Mouse (Mus musculus): ENCODE data around the gene Fpr2.
"Not testable (repeated sequence)": the region's sequence is repeated elsewhere in the genome, so short reads cannot be mapped to it uniquely, and the experiment has no call there.

Gene Fpr2

GRCm38 (mm10) chr17:17887774-17888248 lies at the start of gene Fpr2, which contains the start of gene Fpr3:
Fpr2 (plus strand) TSS chr17:17887824.
Fpr3 (plus strand) TSS chr17:17887852.
- DNase-seq (ENCODE audit: low spot score) = no peak

- peak; percentile 95 for DNase-seq (ENCODE audit: low spot score)
These were observed 49.5 kb upstream of the Fpr2 start for GRCm38 (mm10) chr17:17837919-17838701.

GRCm38 (mm10) chr17:17839276-17839675 lies 48.3 kb upstream of the Fpr2 start:
- no peak for DNase-seq (ENCODE audit: low spot score)

GRCm38 (mm10) chr17:17840796-17841195 lies 46.8 kb upstream of the Fpr2 start:
- no peak for DNase-seq (ENCODE audit: low spot score)

- DNase-seq (ENCODE audit: low spot score) = no peak
These were observed 43.9 kb upstream of the Fpr2 start for GRCm38 (mm10) chr17:17843534-17844261.

GRCm38 (mm10) chr17:17844606-17845005 lies 43.0 kb upstream of the Fpr2 start:
- DNase-seq (ENCODE audit: low spot score) = not testable (repeated sequence)

GRCm38 (mm10) chr17:17845187-17846027 lies 42.2 kb upstream of the Fpr2 start:
- no peak for DNase-seq (ENCODE audit: low spot score)

GRCm38 (mm10) chr17:17848988-17849387 lies 38.6 kb upstream of the Fpr2 start:
- DNase-seq (ENCODE audit: low spot score) = no peak

GRCm38 (mm10) chr17:17849906-17850712 lies 37.5 kb upstream of the Fpr2 start:
- DNase-seq (ENCODE audit: low spot score) = no peak

- no peak for DNase-seq (ENCODE audit: low spot score)
These were observed 32.4 kb upstream of the Fpr2 start, which contains the start of gene Has1 for GRCm38 (mm10) chr17:17855064-17855838. Has1 (minus strand) TSS chr17:17855205.

GRCm38 (mm10) chr17:17856612-17857011 lies 31.0 kb upstream of the Fpr2 start:
- no peak for DNase-seq (ENCODE audit: low spot score)

- DNase-seq (ENCODE audit: low spot score) = no peak
These were observed 30.2 kb upstream of the Fpr2 start for GRCm38 (mm10) chr17:17857446-17857845.

GRCm38 (mm10) chr17:17860110-17860509 lies 27.5 kb upstream of the Fpr2 start:
- DNase-seq (ENCODE audit: low spot score) = no peak

- no peak for DNase-seq (ENCODE audit: low spot score)
These were observed 25.3 kb upstream of the Fpr2 start for GRCm38 (mm10) chr17:17862360-17862759.

- DNase-seq (ENCODE audit: low spot score) = no peak
These were observed 22.5 kb upstream of the Fpr2 start for GRCm38 (mm10) chr17:17865168-17865567.

- DNase-seq (ENCODE audit: low spot score) = no peak
These were observed 20.7 kb upstream of the Fpr2 start for GRCm38 (mm10) chr17:17866801-17867469.

- no peak for DNase-seq (ENCODE audit: low spot score)
These were observed 16.6 kb upstream of the Fpr2 start for GRCm38 (mm10) chr17:17870892-17871550.

GRCm38 (mm10) chr17:17871697-17872096 lies 15.9 kb upstream of the Fpr2 start:
- DNase-seq (ENCODE audit: low spot score) = no peak

- DNase-seq (ENCODE audit: low spot score) = no peak
These were observed 8.3 kb upstream of the Fpr2 start for GRCm38 (mm10) chr17:17879347-17879746.

All from ovary, postnatal 36 days (tissue).